Mouse (Mus musculus): Measurements from ENCODE around the gene B4galt4. TPM values are rescaled to one million over a fixed set of nuclear protein-coding genes. Genes with fewer than 3 reads are reported as not detected.

The B4galt4 gene
- total and polyA plus RNA-seq, 3 experiments, result not detected

DNA sequence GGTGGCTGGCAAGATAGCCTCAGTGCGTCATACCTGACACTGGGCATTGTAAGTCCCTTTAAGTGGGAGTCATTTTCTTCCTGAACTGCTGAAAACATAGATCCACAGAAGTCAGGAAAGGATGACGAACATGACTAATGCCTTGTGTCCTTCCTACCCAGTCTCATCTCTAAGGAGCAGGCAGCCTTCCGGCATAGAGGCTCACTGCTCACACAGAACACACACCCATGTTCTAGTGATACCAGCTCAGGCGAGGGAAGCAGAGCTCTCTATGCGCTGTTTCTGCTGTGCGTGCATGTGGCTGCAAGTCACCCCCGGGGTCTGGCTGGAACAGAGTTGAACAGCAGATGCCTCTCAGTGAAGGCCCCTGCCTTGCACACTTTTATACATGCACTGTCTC lies 43.2 kb downstream of the B4galt4 start:
- no peak overlapping the region for H3K27ac ChIP-seq (ENCODE audit: control insufficient read depth, low read depth, low read length)
- no peaks in the 10 kb centered on the region for H3K79me2 ChIP-seq (ENCODE audit: control insufficient read depth, insufficient read depth, low read length, poor library complexity)
- no peaks in the 10 kb centered on the region for H3K36me3 ChIP-seq (ENCODE audit: control insufficient read depth in 1 of 2, insufficient read depth in 2 of 2, low read length in 2 of 2)
- H3K9me3 ChIP-seq (replicated peaks; ENCODE audit: insufficient read depth, low read length), result no peaks in the 10 kb centered on the region
- no peak overlapping the region for H3K4me3 ChIP-seq (ENCODE audit: control insufficient read depth in 1 of 2, insufficient read depth in 1 of 2, low read depth in 2 of 2, low read length in 2 of 2)
- TF ChIP-seq NELFE (IDR thresholded peaks at IDR 0.05; ENCODE audit: low read depth, low read length) (no peak), SIN3A (IDR thresholded peaks at IDR 0.05; ENCODE audit: low read length) (no peak), CHD2 (IDR thresholded peaks at IDR 0.05; ENCODE audit: low read length) (no peak), RCOR1 (IDR thresholded peaks at IDR 0.05; ENCODE audit: low read depth, low read length) (no peak), ZNF384 (IDR thresholded peaks at IDR 0.05; ENCODE audit: low read depth, low read length) (no peak), MAZ (IDR thresholded peaks at IDR 0.05; ENCODE audit: low read depth, low read length) (no peak), TCF12 (IDR thresholded peaks at IDR 0.05; ENCODE audit: low read depth, low read length) (no peak), TAL1 (IDR thresholded peaks at IDR 0.05; ENCODE audit: low read length) (no peak), MYB (IDR thresholded peaks at IDR 0.05; ENCODE audit: low read depth, low read length) (no peak), MYC (IDR thresholded peaks at IDR 0.05; ENCODE audit: low read depth, low read length) (no peak), ZC3H11A (IDR thresholded peaks at IDR 0.05; ENCODE audit: low read depth, low read length) (no peak), EP300 (IDR thresholded peaks at IDR 0.05; ENCODE audit: low read depth in 1 of 2, low read length in 2 of 2) (no peak), MAX (IDR thresholded peaks at IDR 0.05; ENCODE audit: low read length) (no peak), POLR2A (IDR thresholded peaks at IDR 0.05; ENCODE audit: control insufficient read depth in 1 of 2, insufficient read depth in 1 of 2, low read depth in 1 of 2, low read length in 2 of 2, poor library complexity in 1 of 2) (no peak), POLR2AphosphoS5 (IDR thresholded peaks at IDR 0.05; ENCODE audit: borderline replicate concordance, low read depth, low read length) (no peak), ZMIZ1 (IDR thresholded peaks at IDR 0.05; ENCODE audit: low read depth, low read length) (no peak), USF2 (IDR thresholded peaks at IDR 0.05; ENCODE audit: borderline replicate concordance in 1 of 2, insufficient read depth in 1 of 2, low read depth in 1 of 2, low read length in 2 of 2) (no peak), ETS1 (IDR thresholded peaks at IDR 0.05; ENCODE audit: low read depth, low read length) (no peak), HCFC1 (IDR thresholded peaks at IDR 0.05; ENCODE audit: low read depth, low read length) (no peak)
- no peaks in the 10 kb centered on the region for H3K27me3 ChIP-seq (ENCODE audit: control insufficient read depth in 1 of 2, insufficient read depth in 2 of 2, low read length in 2 of 2)
- H3K4me1 ChIP-seq (ENCODE audit: control insufficient read depth in 1 of 2, insufficient read depth in 2 of 2, low read length in 2 of 2), result no peaks in the 10 kb centered on the region
- H3K9ac ChIP-seq (ENCODE audit: control insufficient read depth, low read depth, low read length, poor library complexity, severe bottlenecking), result no peak overlapping the region
- no peak for DNase-seq (ENCODE audit: low read depth, low spot score)

DNA sequence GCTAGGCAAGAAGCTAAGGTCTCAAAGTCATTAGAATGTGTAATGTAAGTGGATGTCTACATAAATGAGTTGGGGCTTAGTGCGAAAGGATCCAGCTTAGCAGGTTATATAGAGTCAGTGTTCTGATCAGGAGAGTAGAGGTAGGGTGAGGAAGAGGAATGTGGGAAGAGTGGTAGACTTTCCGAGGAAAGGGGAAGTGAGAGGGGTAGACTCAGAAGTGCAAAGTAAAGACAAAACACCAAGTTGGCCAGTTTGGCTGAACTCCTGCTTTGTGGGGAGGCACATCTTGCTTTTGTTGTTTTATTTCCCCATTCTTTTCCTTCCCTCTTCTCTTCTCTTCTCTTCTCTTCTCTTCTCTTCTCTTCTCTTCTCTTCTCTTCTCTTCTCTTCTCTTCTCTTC lies 47.0 kb downstream of the B4galt4 start:
- no peaks in the 10 kb centered on the region for H3K9me3 ChIP-seq (replicated peaks; ENCODE audit: insufficient read depth, low read length)
- no peaks in the 10 kb centered on the region for H3K4me1 ChIP-seq (ENCODE audit: control insufficient read depth in 1 of 2, insufficient read depth in 2 of 2, low read length in 2 of 2)
- H3K27ac ChIP-seq (ENCODE audit: control insufficient read depth, low read depth, low read length), result no peak overlapping the region
- no peak overlapping the region for H3K9ac ChIP-seq (ENCODE audit: control insufficient read depth, low read depth, low read length, poor library complexity, severe bottlenecking)
- no peak overlapping the region for H3K4me3 ChIP-seq (ENCODE audit: control insufficient read depth in 1 of 2, insufficient read depth in 1 of 2, low read depth in 2 of 2, low read length in 2 of 2)
- TF ChIP-seq CTCF (IDR thresholded peaks at IDR 0.05 in 2 of 3, conservative IDR thresholded peaks at IDR 0.05 in 1 of 3; ENCODE audit: control insufficient read depth in 1 of 3, insufficient read depth in 1 of 3, low read depth in 2 of 3, low read length in 3 of 3, poor library complexity in 1 of 3, severe bottlenecking in 1 of 3), result no peak
- TF ChIP-seq ZMIZ1 (IDR thresholded peaks at IDR 0.05; ENCODE audit: low read depth, low read length), result no peak
- no peak for TF ChIP-seq MXI1 (IDR thresholded peaks at IDR 0.05; ENCODE audit: low read depth, low read length)
- TF ChIP-seq CHD1 (IDR thresholded peaks at IDR 0.05; ENCODE audit: low read depth, low read length), result no peak
- no peak for TF ChIP-seq USF1 (IDR thresholded peaks at IDR 0.05; ENCODE audit: low read depth, low read length)
- TF ChIP-seq RCOR1 (IDR thresholded peaks at IDR 0.05; ENCODE audit: low read depth, low read length), result no peak
- no peak for TF ChIP-seq SIN3A (IDR thresholded peaks at IDR 0.05; ENCODE audit: low read length)
- no peak for TF ChIP-seq MEF2A (IDR thresholded peaks at IDR 0.05; ENCODE audit: extremely low read depth, insufficient replicate concordance, low read depth, low read length, poor library complexity, severe bottlenecking)
- no peak for TF ChIP-seq MYB (IDR thresholded peaks at IDR 0.05; ENCODE audit: low read depth, low read length)
- TF ChIP-seq JUND (IDR thresholded peaks at IDR 0.05; ENCODE audit: low read depth, low read length), result no peak
- no peak for TF ChIP-seq RAD21 (IDR thresholded peaks at IDR 0.05; ENCODE audit: low read depth, low read length)
- no peak for TF ChIP-seq ETS1 (IDR thresholded peaks at IDR 0.05; ENCODE audit: low read depth, low read length)
- TF ChIP-seq EP300 (IDR thresholded peaks at IDR 0.05; ENCODE audit: low read depth in 1 of 2, low read length in 2 of 2), result no peak
- H3K79me2 ChIP-seq (ENCODE audit: control insufficient read depth, insufficient read depth, low read length, poor library complexity), result no peaks in the 10 kb centered on the region
- no peak for DNase-seq (ENCODE audit: low read depth, low spot score)
- no peaks in the 10 kb centered on the region for H3K36me3 ChIP-seq (ENCODE audit: control insufficient read depth in 1 of 2, insufficient read depth in 2 of 2, low read length in 2 of 2)
- H3K27me3 ChIP-seq (ENCODE audit: control insufficient read depth in 1 of 2, insufficient read depth in 2 of 2, low read length in 2 of 2), result no peaks in the 10 kb centered on the region
